Mouse (Mus musculus) heart, postnatal 0 days (tissue): Measurements from ENCODE around the gene Hnrnpf.

ENCODE experiments used
- CTCF ChIP-seq: IDR thresholded peaks from 2 replicates; pipeline ENCODE4 v1.5.1; 2016; ENCODE audit warnings: antibody characterized with exemption, control low read depth, low read depth
- EP300 ChIP-seq: IDR thresholded peaks from 2 replicates; pipeline ENCODE4 v1.6.1; 2016; ENCODE audit warnings: antibody characterized with exemption, low read depth

DNA sequence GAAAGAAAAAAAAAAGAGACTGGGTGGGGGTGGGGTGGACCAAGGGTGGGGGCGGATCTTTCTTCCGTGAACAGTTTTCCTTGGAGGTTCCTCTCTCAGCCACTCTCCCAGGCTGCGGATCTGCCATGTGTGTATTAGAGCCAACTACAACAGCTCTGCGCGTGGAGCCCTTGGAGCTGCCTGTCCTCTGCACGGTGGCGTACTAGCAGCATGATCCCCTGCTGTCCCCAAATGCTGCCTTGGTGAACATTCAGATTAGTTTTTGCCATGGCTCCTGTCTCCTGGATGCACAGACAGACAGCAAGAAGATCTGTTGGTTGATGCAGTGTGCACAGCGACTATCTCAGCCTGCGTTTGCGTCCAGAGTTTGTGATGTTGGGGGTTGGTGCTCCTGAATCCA lies 42.6 kb downstream of the Hnrnpf start:
- TF ChIP-seq EP300 = no peak
- no peak for TF ChIP-seq CTCF
